Mouse (Mus musculus) adrenal gland, postnatal 36 days (tissue): ENCODE measurements around the gene Plekha1. TPM values are rescaled to one million over a fixed set of nuclear protein-coding genes. Genes with fewer than 3 reads are reported as not detected.

Experiments used
- DNase-seq, 2 experiments: peaks; one replicate each; pipeline ENCODE4 v3.0.0; 2021; ENCODE audit warnings: mixed read lengths in 1 of 2
- total RNA-seq, 2 experiments: library from RNA; stranded (reverse); gene quantifications; 2 replicates each; pipeline ENCODE4 v1.2.3; 2021

Gene Plekha1
- total RNA-seq, 2 experiments from 2014 or later, result 22.7 to 32.2 TPM

DNA sequence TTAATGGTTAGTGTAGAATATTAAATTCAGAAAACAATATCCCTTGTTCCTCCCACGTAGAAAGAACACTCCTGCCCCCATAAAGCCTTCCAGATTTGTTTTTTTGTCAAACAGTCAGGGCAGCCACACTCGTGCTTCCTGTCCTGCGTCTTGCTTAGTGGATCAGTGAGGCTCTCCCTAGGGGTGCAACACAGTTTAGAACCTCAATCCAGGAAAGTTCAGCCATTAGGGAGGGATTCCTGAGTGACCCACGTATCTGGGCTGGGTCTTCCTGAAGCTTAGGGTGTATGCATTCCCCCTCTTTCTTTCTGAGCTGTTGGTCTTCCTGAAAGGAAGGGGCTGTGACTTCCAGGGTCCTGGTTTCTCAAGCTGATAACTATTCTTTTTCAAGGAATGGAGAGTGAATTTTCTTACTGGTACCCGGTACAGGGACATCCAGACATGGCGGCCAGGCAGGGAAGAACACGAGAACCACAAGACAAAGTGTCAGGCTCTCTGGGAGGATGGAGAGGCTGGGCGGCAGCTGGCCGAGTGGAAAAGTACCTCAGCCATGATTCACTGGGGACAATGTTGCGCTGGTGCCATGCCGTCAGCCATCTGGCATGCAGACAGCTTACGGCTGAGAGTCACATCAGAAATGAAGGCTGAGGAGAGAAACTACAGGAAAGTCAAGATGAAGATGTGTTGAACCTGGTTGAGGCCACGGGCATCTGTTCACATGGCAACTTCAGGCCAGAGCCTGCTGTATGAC is 57.6 kb downstream of the Plekha1 start:
- DNase-seq, result peak; percentile 81 to 84

DNA sequence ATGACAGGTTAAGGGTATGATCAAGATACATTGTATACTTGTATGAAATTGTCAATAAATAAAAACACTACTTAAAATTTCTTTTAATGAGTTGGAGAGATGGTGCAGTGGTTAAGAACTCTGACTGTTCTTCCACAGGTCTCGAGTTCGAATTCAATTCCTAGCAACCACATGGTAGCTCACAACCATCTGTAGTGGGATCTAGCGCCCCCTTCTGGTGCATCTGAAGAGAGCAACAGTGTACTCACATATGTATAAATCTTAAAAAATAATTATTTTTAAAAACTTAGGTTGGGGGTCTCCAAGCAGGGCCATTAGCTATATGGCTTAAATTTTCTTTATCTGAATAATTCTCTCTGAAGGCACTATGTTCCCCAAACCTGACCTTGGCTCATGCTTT is 64.8 kb downstream of the Plekha1 start:
- DNase-seq, result no peak

DNA sequence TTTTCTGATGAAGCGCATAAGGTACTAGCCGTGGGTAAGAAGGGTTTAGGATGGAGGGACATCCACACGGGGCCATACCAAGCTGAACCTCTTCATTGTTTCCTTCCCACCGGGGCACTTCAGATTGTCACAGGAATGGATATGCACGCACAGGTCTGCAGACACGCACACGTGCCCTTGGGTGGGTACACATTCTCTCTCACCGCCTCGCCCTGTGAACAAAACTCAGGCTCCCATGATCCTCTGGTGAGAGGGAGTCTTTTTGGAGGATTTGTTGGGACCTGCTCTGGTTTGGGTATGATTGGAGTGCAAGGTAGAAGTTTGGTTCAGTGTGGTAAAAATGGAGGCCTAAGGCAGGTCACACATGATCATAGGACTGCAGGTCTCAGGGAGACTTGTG is 67.4 kb downstream of the Plekha1 start:
- no peak for DNase-seq

DNA sequence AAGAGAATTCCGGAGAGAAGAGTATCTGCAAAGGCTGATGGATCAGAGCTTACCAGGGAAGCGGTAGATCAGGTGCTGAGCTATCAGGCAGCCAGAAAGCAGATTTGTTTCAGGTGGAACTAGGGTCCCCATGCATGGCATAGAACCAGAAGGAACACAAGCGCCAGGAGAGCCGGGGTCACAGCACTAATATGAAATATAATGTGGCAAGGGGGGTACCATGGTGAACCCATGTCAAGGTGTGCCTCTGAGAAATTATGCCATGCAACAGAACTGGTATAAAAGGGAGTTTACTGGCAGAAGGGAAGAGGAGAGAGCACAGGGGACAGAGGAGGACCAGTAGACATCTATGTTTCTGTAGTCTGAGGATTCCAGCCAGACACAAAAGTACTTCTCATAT is 69.1 kb downstream of the Plekha1 start:
- no peak for DNase-seq

DNA sequence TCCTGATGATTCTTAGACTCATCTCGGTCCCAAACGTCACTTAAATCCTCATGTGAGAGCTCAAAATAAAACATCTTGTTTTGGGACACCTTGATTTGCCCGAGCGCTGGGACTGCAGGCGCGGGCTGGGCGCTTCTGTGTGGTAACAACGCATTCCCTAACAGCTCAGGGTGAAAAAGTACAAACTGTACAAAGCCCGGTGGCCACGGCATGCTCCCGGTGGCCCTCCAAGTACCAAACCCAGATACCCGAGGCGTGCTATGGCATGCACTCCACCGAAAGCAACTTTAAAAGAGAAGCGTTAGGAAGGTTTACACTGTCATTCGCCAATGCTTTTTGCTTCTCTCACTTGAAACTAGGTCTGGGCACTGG is 69.9 kb downstream of the Plekha1 start:
- DNase-seq, result peak in 1 of 2 experiments; percentile 8

DNA sequence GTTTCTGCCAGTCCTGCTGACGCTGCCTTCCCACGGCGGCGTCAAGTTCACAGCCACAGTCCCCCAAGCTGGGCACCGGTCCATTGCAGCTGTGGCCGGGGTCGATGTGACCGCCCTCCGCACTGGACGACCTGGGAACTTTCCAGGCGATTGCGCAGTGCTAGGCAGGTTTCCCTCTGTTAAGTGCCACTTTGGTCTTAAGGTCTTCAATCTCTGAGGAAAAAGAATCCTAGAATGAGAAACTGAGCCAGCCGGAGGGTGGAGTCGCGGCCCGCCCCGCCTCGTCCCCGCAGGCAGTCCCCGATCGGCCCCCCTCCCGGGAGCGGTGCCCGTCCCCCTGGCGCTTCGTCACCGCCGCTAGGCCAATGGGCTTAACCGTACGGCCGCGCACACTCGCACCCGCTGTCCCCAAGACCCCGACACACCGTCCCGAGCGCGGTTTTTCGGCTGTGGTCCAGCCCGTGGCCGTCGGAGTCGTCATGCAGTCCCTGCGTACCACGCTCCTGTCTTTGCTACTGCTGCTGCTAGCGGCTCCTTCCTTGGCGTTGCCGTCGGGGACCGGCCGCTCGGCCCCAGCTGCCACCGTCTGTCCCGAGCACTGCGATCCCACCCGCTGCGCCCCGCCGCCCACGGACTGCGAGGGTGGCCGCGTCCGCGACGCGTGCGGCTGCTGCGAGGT is 70.4 kb downstream of the Plekha1 start, which contains the start of gene Htra1:
Gene Htra1 (plus strand): TSS at position 319 of the 679 bp plus-strand sequence.
- DNase-seq, result peak; percentile 90 to 93

DNA sequence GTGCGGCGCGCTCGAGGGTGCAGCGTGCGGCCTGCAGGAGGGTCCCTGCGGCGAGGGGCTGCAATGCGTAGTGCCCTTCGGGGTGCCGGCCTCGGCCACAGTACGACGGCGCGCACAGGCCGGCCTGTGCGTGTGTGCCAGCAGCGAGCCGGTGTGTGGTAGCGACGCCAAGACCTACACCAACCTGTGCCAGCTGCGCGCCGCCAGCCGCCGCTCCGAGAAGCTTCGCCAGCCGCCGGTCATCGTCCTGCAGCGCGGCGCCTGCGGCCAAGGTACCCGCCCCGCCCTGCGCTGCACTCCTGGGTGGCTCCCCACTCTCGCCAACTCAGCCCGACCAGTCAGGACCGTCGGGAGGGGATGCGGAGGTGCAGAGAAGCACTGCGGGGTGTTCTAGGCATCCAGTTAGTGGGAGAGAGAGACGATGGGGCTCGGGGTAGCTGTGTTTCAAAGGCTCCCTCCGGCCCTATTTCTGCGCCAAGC is 71.0 kb downstream of the Plekha1 start:
- peak; percentile 58 to 76 for DNase-seq

DNA sequence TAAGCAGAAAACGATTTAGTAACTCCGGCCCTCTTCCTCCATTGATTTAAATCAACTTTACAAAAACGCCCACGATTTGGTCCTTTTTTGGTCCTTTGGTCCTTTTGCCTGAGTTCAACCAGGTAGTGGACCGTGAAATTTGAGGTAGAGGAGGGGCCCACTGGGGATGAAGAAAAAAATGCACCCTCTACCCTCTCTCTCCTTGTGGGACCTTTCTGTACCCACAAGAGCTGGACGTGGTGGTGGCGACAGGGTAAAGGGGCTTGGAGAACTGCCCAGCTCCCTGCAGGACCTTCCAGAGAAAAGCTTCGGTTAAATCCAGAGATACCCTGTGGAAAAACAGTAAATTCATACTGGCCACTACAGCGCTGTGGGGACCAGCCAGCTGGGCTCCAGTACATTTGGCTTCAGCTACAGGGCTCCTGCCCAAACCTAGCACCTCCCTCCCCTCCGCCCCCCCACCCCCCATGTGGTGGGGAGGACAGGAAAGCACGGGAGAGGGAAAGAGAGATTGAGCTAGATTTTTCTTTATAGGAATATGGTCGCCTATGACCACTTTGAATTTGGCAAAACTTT is 71.8 kb downstream of the Plekha1 start:
- no peak for DNase-seq

DNA sequence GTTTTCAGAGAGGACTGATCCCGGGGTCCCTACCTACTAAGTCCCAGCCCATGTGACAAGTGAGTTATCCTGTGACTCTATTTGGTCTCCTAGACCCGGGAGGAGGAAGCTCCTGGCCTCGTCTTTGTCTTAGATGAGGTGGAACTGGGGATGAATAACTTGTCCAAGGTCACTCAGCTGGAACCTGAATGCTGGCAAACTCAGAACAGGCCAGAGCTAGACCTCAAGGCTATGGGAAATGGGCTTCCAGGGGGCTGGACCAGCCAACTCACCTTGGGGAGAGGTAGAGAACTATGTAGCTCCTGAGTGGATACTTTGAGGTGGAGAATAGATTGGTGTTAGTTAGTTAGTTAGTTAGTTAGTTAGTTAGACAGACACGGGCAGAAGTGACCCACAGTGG is 72.4 kb downstream of the Plekha1 start:
- no peak for DNase-seq

DNA sequence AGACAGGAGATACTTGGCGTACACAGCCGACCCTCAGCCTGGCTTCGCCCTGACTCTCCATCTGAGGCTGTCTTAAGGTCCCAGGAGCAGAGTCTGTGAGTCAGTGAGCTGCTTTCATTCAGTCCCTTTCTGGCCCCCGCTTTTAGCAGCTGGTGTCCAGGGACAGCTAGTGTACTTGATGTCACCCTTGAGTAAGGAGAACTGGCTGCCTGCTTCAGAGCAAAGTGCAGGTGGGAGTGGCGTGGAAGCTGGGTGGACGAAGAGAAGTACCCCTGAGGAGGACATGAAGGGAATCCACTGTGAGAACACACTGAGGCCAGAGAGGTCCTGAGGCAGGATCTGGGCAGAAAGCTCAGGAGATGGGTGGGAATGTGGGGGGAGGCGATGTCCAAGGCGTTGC is 73.3 kb downstream of the Plekha1 start:
- DNase-seq, result no peak

DNA sequence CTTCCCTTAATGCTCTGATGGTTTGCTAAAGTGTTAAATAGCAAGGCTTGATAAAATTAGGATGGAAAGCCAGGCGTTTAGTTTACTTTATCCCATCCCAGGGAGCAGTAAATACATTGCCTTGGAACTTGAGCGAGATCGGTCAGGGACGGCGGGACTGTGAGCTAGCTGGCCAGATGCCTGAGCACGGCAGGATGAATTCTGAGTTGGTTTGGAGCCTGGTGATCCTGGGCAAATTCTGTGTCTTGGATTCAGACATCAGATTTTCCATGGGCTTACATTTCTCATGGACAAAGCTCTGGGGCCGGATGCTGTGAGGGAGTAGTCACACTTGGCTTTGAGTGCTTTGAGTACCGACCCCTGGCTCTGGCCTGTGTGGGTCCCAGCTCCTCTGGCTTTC is 75.2 kb downstream of the Plekha1 start:
- peak; percentile 37 to 39 for DNase-seq

DNA sequence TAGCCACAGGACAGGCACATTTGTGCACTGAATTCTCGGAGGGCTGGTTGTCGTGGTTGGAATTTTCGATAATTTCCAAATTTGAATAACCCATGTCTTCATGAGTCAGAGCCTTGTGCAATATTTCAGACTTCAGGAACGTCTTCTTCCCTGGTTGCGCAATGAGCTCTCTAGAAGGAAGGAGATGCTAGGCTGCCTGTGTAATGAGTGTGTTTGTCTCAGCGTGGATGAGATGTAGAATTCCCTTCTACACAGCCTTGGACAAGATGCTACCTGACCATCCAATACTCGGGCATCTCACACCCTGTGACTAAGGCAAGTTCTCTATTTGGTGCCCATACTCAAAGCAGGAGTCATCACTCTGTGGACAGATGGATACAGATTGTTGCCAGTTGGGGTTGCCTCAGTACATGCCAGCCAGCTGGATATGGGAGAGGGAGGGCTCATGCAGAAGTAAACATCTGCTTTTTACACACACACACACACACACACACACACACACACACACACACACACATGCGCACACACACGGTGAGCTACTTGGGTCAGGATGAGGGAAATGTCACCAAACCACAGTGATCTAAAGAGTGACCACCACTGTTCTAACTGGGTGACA is 77.8 kb downstream of the Plekha1 start:
- no peak for DNase-seq

DNA sequence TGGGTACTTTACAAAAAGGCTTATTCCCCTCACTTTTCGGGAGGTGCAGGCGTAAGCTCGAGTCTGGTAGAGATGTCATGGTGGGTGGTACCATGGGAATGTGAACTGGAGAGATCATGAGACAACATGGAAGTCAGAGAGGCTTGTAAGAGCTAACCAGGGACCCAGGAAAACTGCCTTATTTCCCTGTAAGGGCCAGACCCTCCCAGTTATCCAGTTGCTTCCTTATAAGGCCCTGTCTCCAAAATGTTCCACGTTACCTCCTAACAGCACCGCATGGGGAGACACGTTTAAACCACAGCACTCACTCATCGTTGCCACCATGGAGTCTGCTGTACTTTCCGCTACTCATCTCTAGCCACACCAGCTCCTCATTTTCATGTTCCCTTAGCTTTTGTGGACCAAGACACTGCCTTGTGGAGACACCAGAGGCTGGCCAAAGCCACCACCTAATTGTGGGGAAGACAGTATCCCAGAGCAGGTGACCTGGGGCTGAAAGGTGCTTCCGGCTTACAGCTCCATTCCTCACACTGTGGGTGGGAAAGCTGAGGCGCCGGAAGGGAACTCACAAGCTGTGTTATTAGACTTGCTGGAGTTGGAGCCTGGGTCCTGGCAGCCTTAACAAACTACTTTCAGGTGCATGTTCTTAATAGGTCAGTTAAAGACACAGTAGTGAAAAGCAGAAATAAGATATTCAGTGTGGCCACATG is 79.4 kb downstream of the Plekha1 start:
- DNase-seq, result no peak

DNA sequence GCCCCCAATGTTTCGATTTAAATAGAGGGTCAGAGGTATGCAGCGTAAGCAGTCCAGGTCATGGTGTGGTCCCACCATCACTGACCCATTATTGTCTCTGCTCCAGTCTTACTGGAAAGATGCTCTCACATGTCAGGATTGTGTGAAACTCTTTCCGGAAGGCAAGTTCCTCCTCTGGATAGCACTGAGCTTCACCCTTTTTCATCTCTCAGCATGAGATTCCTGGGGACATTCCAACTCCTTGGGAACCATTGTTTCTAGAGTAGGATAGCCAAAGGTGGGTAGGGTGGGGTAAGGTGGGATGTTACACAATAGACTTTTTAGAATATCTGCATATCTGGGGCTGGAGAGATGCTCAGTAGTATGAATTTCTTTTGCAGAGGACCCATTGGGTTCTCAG is 80.2 kb downstream of the Plekha1 start:
- no peak for DNase-seq

DNA sequence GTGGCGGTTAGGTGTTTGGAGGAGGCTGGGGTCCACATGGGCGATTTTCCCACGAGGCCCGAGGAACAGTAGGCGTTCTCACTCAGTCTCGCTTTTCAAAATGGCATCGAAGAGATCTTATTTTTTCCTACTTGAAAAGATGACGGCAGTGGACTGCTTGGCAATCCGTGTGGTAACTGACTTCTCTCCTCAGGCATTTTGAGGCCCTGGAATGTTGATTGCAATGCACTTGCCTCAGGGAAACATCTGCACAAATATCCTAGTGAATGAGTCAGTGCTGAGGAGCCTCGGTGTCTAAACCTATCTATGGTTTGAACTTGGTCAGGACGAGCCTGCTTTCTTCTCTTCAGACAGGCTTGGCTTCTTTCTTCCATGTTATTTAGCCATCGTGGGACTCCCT is 80.7 kb downstream of the Plekha1 start:
- DNase-seq, result no peak

DNA sequence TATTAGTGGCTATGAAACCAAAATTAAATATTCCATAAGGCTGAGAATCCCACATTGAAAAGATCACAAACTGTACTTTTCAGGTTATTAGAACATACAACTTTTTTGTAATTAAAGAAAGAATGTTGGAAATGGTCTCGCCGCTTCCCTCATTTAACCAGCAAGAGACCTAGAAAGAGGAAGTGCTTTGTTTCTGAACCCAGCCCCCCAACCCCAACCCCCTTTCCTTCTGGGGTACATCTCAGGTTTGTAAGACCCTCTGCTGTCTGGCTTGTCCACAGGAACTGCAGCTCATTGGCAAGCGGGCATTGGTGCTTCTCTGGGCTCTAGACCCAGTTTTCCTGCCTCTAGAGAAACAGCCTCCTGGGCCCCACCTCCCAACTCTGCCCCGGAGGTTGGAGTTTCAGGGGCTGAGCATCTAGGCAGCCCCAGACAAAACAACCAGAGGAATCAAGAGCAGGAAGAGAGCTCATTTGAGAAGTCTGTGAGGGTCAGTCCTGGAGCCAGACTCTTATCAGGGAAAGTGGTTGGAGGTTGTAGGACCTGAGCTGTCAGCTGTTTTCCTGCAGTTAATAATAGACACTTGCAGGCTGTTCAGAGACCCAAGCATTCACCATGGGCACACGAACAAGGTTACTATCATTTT is 83.1 kb downstream of the Plekha1 start:
- DNase-seq, result no peak

DNA sequence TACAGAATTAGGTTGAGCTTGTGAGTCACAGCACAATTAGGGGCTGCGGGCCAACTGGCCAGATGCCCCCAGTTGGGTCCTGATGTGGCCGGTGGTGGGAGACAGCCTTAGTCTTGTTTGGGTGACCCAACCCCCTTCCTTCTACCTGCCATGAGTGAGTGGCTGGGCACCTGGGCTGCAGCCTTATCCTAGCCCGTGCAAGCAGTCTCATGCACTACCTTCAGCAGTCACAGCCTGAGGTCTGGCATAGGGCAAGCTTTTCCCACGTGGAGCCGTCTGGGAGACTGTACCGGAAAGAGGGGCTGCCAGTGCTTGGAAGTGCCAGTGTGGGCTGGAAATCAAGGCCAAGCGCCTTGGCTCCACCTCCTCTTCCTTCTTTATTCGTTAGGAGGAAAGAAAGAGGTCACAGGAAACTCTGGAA is 83.8 kb downstream of the Plekha1 start:
- DNase-seq, result peak; percentile 57 to 67

DNA sequence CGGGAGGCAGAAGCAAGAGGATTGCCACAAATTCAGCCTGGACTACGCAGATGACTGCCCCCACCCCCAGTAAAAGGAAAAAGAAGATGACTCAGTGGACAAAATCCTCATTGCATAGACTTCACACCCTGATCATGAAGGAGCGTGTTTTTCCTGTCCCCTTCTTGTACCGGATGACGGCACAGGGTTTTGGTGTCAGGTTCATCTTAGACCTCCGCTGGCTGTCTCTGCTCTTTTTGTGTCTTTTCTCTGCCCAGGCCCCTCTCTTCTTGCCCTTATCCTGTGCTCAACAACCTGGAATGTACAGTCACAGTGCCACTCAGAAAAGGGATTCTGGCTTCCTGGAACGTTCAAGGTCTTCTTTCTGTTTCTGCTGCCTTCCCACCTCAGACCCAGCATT is 84.9 kb downstream of the Plekha1 start:
- DNase-seq, result no peak

DNA sequence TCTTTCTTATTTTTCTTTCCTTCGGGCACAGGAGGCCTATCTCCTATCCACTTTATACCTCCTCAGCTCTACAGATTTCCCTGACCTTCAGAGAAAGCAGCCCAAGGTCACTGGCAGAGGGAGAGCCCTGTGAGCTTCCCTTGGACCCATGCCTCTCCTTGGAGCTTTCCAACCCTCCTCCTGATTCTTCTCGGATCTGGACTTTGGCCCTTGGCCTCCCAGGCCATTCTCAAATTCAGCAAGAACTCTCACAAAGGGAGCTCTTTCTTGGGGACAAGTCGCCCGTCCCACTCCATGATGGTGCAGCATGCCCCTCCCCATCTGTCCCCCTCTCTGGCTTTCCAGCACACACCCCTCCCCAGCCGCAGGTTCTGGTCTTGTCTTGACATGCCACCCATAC is 85.4 kb downstream of the Plekha1 start:
- peak in 1 of 2 experiments; percentile 34 for DNase-seq

DNA sequence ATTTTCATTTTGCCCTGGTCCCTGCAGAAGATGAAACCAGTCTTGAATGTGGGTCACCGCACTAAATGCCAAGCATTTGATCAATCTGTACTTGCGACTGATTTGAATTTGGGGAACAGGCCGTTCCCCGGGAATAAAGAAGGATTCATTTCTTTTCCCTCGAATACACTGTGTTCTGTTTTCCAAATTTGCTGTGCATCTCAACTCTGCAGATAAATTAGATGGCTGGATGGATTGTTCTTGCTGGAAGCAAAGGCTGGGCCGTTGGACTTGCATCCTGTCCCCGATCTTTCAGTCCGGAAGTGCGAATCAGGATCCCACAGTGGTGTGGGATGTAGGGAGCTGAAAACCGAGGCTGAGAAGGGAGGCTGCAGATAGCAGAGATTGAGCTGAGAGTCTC is 87.8 kb downstream of the Plekha1 start:
- DNase-seq, result no peak

DNA sequence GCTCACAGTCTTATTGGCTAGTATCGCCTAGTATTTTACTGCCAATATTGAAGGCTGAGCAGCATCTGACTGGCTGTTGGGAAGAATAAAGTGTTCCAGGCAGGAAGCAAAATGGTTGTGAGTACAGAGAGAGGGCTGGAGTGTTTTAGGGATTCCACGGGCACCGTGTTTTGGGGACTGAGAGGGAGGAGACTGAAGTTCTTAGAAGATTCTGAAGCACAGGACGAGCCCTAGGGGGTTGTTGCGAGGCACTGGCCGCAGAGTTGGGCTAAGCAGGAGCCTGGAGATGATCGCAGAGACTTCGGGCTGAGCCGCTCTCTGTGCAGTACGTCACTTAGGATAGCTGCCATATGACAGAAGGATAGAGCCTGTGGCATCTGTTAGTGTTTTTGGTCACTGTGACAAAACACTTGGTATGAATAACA is 88.6 kb downstream of the Plekha1 start:
- DNase-seq, result no peak

DNA sequence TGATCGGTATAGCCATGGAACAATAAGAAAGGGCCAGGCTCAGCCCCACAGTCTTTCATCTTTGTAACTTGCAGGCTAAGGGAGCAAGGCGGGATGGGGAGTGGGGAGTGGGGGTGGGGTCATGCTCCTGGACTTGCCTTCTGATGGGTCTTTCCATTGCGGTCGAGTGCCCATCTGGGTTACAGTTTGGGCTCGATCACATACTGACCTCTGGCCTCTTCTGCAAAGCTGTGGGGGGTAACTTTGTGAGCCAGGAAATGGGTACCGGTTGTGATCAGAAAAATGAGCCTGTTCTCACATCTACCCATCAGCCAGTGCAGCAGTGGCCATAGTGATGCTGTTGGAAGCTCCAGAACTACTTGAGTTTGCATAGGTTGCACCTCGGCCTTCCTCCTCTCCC is 93.0 kb downstream of the Plekha1 start:
- no peak for DNase-seq
